ENCODE assay signal across 8 mouse cellular contexts in the genomic region with DNA sequence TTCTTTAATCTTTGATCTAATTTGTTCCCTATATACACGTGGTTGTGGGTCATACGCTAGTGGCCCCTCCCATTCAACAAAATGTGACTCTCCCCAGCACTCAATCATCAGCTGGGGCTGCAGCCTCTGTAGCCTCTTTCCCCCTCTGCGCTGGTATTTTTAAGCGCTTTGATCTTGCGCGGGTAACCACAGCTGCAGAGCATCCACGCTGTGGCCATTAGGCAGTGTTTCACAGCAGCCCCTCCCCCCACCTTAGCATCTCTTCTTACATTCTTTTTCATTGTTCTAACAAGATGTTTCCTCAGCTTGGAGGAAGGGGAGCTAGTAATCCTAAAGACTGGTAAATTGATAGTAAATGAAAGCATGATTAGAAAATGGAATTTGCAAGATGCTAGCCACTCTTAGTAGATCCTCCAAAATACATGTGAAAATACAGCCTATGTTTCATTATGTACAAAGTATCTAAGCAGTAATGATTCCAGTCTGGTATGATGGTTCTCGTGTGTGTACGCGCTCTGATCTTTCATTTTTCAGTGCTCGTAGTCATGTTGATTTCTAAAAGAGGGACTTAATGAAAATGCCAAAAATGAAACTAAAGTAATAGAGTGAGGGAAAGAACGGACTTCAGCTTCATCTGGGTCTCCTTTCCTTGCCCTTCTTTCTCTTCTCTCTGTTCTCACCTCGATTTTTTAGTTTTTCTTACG. TPM values are rescaled to one million over a fixed set of nuclear protein-coding genes. Genes with fewer than 3 reads are reported as not detected.
DNase-seq lines count a peak whose midpoint lies in the region; ATAC-seq and TF ChIP-seq lines count a peak whose summit lies in the region.

No protein-coding gene starts in this region.

- DNase-seq in lung, adult 2 months: no peak
- no peak for DNase-seq in lung, postnatal 25 days (ENCODE audit: low spot score)
- peak; percentile 88 for DNase-seq in brain, embryonic 14.5 days (ENCODE audit: low read depth)
- peak in 1 of 3 experiments; percentile 45 for DNase-seq in liver, embryonic 14.5 days (ENCODE audit: low read depth in 3 of 3, low spot score in 3 of 3)
- peak; percentile 75 for DNase-seq in neural tube, embryonic 10.5 days (ENCODE audit: extremely low spot score, low spot score)
- DNase-seq in spleen, adult 12 weeks (ENCODE audit: low spot score): no peak
- no peak for DNase-seq in urinary bladder, postnatal 14 days (ENCODE audit: low spot score)

- H3K36me3 ChIP-seq in heart, embryonic 16.5 days (ENCODE audit: control insufficient read depth, insufficient read depth): no peaks in the 10 kb centered on the region
- no peaks in the 10 kb centered on the region for H3K36me3 ChIP-seq in liver, embryonic 14.5 days (replicated peaks; ENCODE audit: control insufficient read depth, insufficient read depth, low read depth)

- no peak for TF ChIP-seq CTCF in lung, adult 2 months (IDR thresholded peaks at IDR 0.05; ENCODE audit: insufficient read depth, low read length)
- TF ChIP-seq CTCF in brain, embryonic 14.5 days (IDR thresholded peaks at IDR 0.05; ENCODE audit: borderline replicate concordance, extremely low read depth, insufficient read depth, insufficient read length): no peak
- TF ChIP-seq CTCF in liver, embryonic 14.5 days (IDR thresholded peaks at IDR 0.05; ENCODE audit: low read depth): no peak

- 3% methylated on average over 14 of the region's 14 CpGs for WGBS in lung, adult 2 months
- WGBS in heart, embryonic 16.5 days: under 1% methylated on average over 14 of the region's 14 CpGs
- WGBS in liver, embryonic 14.5 days (ENCODE audit: insufficient replicate concordance): under 1% methylated on average over 14 of the region's 14 CpGs

- no peaks in the 10 kb centered on the region; the same call in 1 of the 2 replicates for H3K4me1 ChIP-seq in lung, adult 2 months (ENCODE audit: control insufficient read depth, insufficient read depth, low read length)
- H3K4me1 ChIP-seq in heart, embryonic 16.5 days (ENCODE audit: control insufficient read depth, insufficient read depth, low read length): 0 out of 2 replicates have a peak, but pooled peaks cover 4% of the 10 kb centered on the region
- H3K4me1 ChIP-seq in liver, embryonic 14.5 days (replicated peaks; ENCODE audit: control insufficient read depth in 2 of 2, insufficient read depth in 2 of 2, low read length in 1 of 2): peaks cover 5 to 24% of the 10 kb centered on the region in 2 experiments; a peak in 3 of 4 replicates

- H3K27ac ChIP-seq in heart, embryonic 16.5 days (ENCODE audit: low read length): peak overlapping the region; percentile 86
- peak overlapping the region; percentile 19 for H3K27ac ChIP-seq in liver, embryonic 14.5 days

- no peak for TF ChIP-seq POLR2A in lung, adult 2 months (IDR thresholded peaks at IDR 0.05; ENCODE audit: borderline replicate concordance, extremely low read depth, low read depth, low read length)
- no peak for TF ChIP-seq POLR2A in brain, embryonic 14.5 days (IDR thresholded peaks at IDR 0.05; ENCODE audit: borderline replicate concordance, extremely low read depth, insufficient read depth, insufficient read length, poor library complexity, severe bottlenecking)

- H3K27me3 ChIP-seq in heart, embryonic 16.5 days (ENCODE audit: control insufficient read depth, insufficient read depth, low read length): no peaks in the 10 kb centered on the region
- no peaks in the 10 kb centered on the region for H3K27me3 ChIP-seq in liver, embryonic 14.5 days (ENCODE audit: control insufficient read depth, insufficient read depth, low read length)

- peak overlapping the region; percentile 89 for H3K4me2 ChIP-seq in heart, embryonic 16.5 days (ENCODE audit: low read depth, low read length)
- peak overlapping the region; percentile 84 for H3K4me2 ChIP-seq in liver, embryonic 14.5 days (ENCODE audit: low read depth)

- H3K9me3 ChIP-seq in heart, embryonic 16.5 days (replicated peaks; ENCODE audit: control insufficient read depth, low read length): no peaks in the 10 kb centered on the region
- no peaks in the 10 kb centered on the region for H3K9me3 ChIP-seq in liver, embryonic 14.5 days (ENCODE audit: control insufficient read depth, low read length)

- ATAC-seq in heart, embryonic 16.5 days (replicated peaks; ENCODE audit: extremely low read depth, insufficient read depth, low FRiP score): no peak
- no peak for ATAC-seq in liver, embryonic 14.5 days (ENCODE audit: insufficient read depth)

- H3K9ac ChIP-seq in heart, embryonic 16.5 days (ENCODE audit: low read length): peak overlapping the region; percentile 81
- H3K9ac ChIP-seq in liver, embryonic 14.5 days (replicated peaks): peak overlapping the region; percentile 69

- TF ChIP-seq EP300 in liver, embryonic 14.5 days (IDR thresholded peaks at IDR 0.05; ENCODE audit: low read depth): no peak

- peak overlapping the region; percentile 50 for H3K4me3 ChIP-seq in lung, adult 2 months (replicated peaks; ENCODE audit: extremely low read depth, low read depth, low read length)
- peak overlapping the region; percentile 74 for H3K4me3 ChIP-seq in heart, embryonic 16.5 days (ENCODE audit: low read length)
- H3K4me3 ChIP-seq in liver, embryonic 14.5 days (ENCODE audit: insufficient read depth in 1 of 2, low read depth in 2 of 2, low read length in 2 of 2): peak overlapping the region; percentile 56 to 79

RNA-seq across cellular contexts. Expression of a gene that starts 6.9 kb away (rescaled TPM):
- polyA plus RNA-seq in lung, adult 2 months (2012; rRNA removed): 1.8 and 3.5 TPM in 2 replicates
- 20.2 and 23.7 TPM in 2 replicates for polyA plus RNA-seq in brain, embryonic 14.5 days (2012; rRNA removed)
- polyA plus RNA-seq in heart, embryonic 16.5 days (2015; fragmentation: Nextera tagmentation; extraction: Ambion mirVana): 5.5 and 9.9 TPM in 2 replicates
- 21.4 and 38.1 TPM in 2 replicates for polyA plus RNA-seq in liver, embryonic 14.5 days (2012; rRNA removed)
- 11.2 and 12.4 TPM in 2 replicates for polyA plus RNA-seq in liver, embryonic 14.5 days (2014; fragmentation: Nextera tagmentation; extraction: Ambion mirVana)

RNA-seq across cellular contexts. Expression of a gene that starts 7.1 kb away (rescaled TPM):
- 0.54 and 1.1 TPM in 2 replicates for polyA plus RNA-seq in lung, adult 2 months (2012; rRNA removed)
- 32.1 and 55.3 TPM in 2 replicates for polyA plus RNA-seq in brain, embryonic 14.5 days (2012; rRNA removed)
- 13.3 and 22.0 TPM in 2 replicates for polyA plus RNA-seq in heart, embryonic 16.5 days (2015; fragmentation: Nextera tagmentation; extraction: Ambion mirVana)
- 35.2 and 55.3 TPM in 2 replicates for polyA plus RNA-seq in liver, embryonic 14.5 days (2012; rRNA removed)
- 15.5 and 18.0 TPM in 2 replicates for polyA plus RNA-seq in liver, embryonic 14.5 days (2014; fragmentation: Nextera tagmentation; extraction: Ambion mirVana)

RNA-seq across cellular contexts. Expression of a gene that starts 8.7 kb away (rescaled TPM):
- 5.1 and 5.2 TPM in 2 replicates for polyA plus RNA-seq in lung, adult 2 months (2012; rRNA removed)
- 20.0 and 40.1 TPM in 2 replicates for polyA plus RNA-seq in brain, embryonic 14.5 days (2012; rRNA removed)
- polyA plus RNA-seq in heart, embryonic 16.5 days (2015; fragmentation: Nextera tagmentation; extraction: Ambion mirVana): 9.0 and 10.6 TPM in 2 replicates
- polyA plus RNA-seq in liver, embryonic 14.5 days (2012; rRNA removed): 66.4 and 87.2 TPM in 2 replicates
- polyA plus RNA-seq in liver, embryonic 14.5 days (2014; fragmentation: Nextera tagmentation; extraction: Ambion mirVana): 36.5 and 47.8 TPM in 2 replicates

RNA-seq across cellular contexts. Expression of a gene that starts 14.2 kb away (rescaled TPM):
- 0.74 and 3.1 TPM in 2 replicates for polyA plus RNA-seq in lung, adult 2 months (2012; rRNA removed)
- polyA plus RNA-seq in brain, embryonic 14.5 days (2012; rRNA removed): 20.9 and 21.3 TPM in 2 replicates
- polyA plus RNA-seq in heart, embryonic 16.5 days (2015; fragmentation: Nextera tagmentation; extraction: Ambion mirVana): 1.6 and 3.1 TPM in 2 replicates
- 17.7 and 25.1 TPM in 2 replicates for polyA plus RNA-seq in liver, embryonic 14.5 days (2012; rRNA removed)
- polyA plus RNA-seq in liver, embryonic 14.5 days (2014; fragmentation: Nextera tagmentation; extraction: Ambion mirVana): 1.0 and 3.1 TPM in 2 replicates

RNA-seq across cellular contexts. Expression of a gene that starts 14.5 kb away (rescaled TPM):
- 0.87 and 1.8 TPM in 2 replicates for polyA plus RNA-seq in lung, adult 2 months (2012; rRNA removed)
- 8.8 and 13.4 TPM in 2 replicates for polyA plus RNA-seq in brain, embryonic 14.5 days (2012; rRNA removed)
- 5.3 and 7.9 TPM in 2 replicates for polyA plus RNA-seq in heart, embryonic 16.5 days (2015; fragmentation: Nextera tagmentation; extraction: Ambion mirVana)
- 8.7 and 17.9 TPM in 2 replicates for polyA plus RNA-seq in liver, embryonic 14.5 days (2012; rRNA removed)
- polyA plus RNA-seq in liver, embryonic 14.5 days (2014; fragmentation: Nextera tagmentation; extraction: Ambion mirVana): 12.0 TPM in 2 replicates

Comparison
In these comparisons a context has a peak if more than half of its experiments do, and no peak if none do; other contexts are left out.
1. DNase-seq: peak in brain, embryonic 14.5 days (single experiment) and neural tube, embryonic 10.5 days (single experiment); none in lung, adult 2 months (single experiment), lung, postnatal 25 days (single experiment), spleen, adult 12 weeks (single experiment) and urinary bladder, postnatal 14 days (single experiment).
2. Peak in every context shown above with its lines, with median percentiles within 50 percentile points of each other: H3K4me3 ChIP-seq.